Mouse (Mus musculus): ENCODE data around the gene Lrmda. TPM values are rescaled to one million over a fixed set of nuclear protein-coding genes. Genes with fewer than 3 reads are reported as not detected.
A peak's percentile ranks its signal among the peaks of the same experiment; 100 is the strongest.
"Not testable (repeated sequence)": the region's sequence is repeated elsewhere in the genome, so short reads cannot be mapped to it uniquely, and the experiment has no call there.

Gene Lrmda
- total RNA-seq, 1 experiment from 2014 or later = 4.2 TPM

DNA sequence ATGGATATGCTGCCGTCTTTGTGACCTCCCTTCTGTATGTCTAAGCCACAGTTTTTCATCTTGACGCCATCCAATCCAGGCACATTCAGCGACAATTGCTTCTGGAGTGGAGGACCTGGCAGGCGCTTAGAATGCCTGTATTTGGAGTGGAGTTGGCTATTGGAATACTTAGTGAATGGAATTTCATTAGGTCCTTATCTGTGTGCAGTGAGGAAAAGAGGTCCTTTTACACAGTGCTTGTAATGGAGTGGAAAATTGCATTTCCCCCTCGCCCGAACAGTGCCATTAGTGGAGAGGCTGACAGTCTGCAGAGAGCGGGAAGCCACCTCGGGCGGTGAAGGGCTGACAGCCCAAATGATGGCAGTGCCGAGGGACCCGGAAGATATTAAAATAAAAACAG is 719.1 kb downstream of the Lrmda start:
- no peak for DNase-seq

DNA sequence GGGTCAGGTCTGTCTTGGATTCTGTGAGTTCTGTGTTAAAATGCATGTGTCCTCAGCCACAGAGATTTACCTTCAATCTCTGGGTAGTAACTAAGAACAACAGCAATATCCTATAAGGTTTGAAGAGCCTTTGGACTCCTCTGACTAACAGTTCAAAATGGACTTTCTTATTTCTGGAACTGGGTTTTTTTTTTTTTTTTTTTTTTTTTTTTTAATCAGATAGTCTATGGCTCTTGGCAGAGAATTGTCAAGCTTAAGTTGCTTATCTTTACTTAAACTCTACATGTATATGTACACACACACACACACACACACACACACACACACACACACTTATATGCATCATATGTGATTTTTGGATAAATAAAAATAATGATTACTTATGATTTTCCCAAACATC is 723.0 kb downstream of the Lrmda start:
- no peak for DNase-seq

DNA sequence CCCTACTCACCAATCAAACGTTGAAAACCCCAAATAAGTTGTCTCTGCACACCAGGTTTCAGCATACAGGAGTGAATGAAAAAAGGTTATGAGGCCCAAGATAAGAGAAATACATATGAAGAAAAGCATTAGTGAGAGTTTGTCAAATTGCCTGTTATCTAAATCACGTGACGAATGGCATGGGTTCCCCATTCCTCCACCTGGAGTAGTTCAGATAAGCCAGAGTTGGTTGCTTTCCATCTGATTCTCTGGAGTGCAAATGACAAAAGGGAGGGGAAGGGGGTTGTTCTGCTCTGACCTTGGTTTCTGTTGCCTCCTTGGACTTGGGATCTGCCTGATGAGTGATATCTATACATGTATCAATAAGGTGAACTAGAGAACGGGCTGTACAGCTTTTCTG is 723.8 kb downstream of the Lrmda start:
- no peak for DNase-seq

DNA sequence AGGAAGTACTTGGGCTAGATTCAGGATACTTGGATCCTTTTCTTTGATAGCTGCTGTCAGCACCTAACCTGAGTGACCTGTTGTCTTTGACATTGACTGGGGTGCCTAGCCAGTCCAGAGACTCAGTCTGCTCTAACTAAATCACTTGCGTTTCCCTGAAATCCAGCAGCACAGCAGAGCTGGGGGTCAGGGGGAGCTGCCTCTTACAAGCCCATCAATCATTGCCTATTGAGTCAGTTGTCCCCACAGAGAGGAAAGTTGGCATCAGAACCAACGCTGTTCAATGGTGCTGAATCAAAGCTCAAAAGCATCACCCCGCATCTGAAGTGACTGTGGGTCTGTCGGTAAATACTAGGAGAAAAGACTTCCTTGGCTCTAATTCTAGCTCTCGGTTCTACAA is 725.2 kb downstream of the Lrmda start:
- DNase-seq = no peak

DNA sequence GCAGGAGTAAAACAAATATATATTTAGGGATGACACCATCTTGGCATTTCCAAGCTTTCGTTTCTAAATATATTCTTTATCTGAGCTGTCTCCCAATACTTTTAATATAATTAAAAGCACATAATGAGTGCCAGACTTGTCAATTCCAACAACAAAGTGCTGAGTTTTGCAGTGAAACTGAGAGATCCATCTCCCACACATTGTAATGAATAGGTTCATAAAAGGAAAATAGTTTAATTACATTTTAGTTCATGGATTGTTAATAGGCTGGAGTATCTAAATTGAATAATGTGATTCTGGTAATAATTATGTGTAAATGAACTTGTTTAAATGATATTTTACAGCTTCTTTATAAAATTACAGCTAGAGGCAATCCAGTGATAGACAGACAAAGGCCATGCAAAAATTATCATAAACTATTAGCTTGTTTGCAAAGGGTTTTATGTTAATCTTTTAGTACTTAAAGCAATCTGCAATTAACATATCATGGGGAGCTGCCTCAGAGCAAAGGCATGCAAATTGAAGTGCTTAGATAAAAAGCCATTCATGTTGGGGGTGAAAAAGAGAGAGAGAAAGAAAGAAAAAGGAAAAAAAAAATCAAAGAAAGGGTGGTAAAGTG is 725.9 kb downstream of the Lrmda start:
- no peak for DNase-seq

DNA sequence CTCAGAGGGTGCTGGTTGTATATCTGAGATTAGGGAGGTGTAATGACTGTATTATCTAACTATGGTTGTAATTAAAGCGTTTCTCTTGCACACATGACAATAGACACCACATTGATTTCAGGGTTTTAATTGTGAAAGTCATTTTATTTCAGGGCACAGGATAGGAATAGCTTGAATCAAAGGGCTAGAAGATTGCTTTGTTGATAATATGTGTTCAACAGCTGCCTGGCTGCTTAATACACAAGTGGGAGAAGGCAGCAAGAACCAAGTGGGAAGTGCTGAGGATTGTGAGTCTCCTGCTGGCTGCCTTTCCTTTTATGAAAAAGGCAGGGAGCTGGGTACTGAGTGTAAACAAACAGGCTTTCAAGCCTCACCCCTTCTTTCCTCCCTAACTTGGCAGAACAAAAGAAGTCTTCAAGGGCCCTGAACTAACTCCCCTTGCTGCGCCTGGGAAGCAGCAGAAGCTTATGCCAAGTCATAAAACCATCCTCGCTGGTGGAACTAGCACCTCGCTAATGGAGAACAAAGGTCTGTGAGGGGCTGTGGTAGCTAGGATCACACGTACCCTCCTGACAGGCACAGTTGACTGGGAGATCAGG is 726.5 kb downstream of the Lrmda start:
- no peak for DNase-seq

DNA sequence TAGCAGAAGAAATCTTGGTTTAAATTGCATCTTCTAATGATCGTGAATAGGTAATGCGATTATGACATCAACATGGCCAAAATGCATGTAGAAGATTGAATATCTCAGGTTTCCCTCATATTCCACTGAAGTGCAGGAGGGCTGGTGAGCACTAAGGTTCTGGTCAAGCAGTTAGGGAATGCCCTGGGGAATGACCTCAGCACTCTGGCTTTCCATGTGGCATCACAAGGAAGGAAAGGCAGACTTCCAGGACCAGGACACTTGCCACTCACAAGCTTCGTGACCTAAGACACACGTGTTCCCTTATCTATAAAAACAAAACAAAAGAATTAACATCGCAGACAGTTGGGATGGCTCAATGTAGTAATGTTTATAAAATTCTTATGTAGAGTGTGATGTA is 728.3 kb downstream of the Lrmda start:
- DNase-seq = no peak

DNA sequence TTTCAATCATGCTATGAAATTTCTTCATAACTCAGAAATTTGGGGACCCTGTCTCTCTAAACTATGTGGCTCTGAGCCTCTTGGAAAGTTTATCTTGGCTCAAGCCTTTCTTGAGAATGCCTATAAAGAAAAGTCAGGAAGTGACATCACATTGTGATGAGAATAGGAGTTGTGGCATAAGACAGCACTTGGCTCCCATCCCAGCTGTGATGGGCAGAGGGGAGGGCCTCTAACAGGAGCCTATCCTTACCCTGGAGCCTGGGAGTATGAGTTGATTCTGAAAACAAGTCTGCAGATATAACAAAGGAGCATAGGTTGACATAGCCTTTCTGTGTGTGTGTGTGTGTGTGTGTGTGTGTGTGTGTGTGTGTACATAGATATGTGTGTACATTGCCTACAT is 730.9 kb downstream of the Lrmda start:
- DNase-seq = peak; percentile 43

DNA sequence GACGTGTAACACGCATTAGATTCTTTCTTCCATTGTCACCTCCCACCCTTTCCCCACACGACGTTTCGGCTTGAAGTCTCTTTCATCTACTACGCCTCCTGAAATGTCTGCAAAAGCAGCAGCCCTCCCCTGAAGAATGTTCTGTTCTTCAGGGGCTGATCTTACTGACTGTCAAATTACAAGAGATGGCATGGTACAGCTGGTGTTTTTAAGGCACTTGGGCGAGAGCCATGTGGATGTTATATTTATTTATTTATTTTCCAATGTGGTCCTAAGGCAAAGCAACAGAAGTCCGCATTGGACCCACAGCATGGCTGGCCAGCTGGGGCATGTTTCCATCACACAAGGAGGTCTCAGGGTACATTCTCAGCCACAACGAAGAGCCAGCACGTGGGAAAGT is 731.8 kb downstream of the Lrmda start:
- DNase-seq = no peak

DNA sequence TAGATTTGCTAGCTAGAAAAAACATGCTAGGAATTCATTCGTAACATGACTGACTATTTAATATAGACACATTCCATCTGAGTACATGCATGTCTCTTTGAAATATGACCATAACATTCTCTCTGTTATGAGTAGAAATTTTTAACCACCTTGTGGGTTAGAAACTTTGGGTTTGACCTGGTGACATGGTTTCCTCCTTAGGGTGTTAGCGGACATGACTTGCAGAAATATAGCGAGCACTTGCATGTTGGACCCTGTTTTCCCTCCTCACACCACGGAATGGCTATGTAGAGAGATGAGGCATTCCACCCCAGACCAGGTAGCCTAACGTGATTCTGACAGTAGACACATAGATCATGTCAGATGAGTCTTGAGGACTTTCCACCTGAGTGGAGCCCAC is 735.1 kb downstream of the Lrmda start:
- no peak for DNase-seq

DNA sequence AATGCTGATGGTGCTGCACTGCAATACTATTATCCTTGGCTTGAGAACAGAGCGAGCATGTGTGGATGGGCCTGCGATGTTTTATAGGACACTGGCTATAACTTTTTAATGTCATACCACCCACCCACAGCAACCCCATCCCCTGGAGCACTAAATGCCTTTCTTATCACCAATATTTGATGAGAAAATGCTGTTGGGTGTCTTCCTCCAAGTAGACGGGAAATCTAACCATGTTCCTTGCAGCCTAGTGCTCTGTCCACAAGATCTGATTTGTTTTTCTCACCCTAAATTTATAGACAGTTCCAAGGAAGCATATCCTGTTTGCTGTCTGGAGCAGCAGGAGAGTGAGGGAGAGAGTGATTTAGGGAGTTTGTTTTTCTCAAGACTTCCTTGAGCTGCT is 738.0 kb downstream of the Lrmda start:
- no peak for DNase-seq

DNA sequence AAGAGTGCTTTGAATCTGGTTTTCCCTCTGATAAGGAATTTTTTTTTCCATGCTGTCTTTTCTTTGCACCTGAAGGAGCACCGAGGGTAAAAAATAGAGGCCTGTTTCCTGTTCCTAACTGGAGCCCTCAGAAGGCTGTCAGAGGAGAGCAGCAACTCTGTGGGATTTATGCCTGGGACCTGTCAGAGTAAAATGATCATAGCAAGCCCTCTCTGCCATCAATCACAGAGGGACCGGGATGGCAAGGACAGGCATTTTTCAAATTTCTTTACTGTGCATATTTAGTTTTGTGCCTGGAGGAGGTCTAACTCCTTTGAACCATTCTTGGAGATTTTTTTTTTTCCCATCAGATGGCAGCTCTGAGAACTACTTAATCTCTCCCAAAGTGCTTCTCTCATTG is 739.7 kb downstream of the Lrmda start:
- DNase-seq = peak; percentile 22

DNA sequence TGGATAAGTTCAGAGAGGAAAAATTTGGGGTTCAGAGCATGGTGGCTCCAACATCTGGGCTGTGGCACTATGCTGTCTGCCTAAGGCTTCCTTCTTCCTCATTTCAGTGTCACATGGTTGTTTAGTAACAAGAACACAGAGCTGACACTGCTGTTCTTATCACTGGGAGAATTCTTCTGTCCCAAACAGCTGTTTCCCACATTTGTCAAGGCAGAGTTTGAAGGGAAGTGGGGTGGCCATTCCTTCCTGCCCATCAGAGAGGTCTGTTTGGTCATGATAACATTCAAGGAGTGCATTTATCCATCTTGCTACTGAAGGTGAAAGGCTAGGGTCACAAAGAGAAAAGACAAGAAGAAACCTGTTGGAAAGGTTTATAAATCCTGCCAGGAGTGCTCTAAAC is 740.2 kb downstream of the Lrmda start:
- DNase-seq = peak; percentile 24

DNA sequence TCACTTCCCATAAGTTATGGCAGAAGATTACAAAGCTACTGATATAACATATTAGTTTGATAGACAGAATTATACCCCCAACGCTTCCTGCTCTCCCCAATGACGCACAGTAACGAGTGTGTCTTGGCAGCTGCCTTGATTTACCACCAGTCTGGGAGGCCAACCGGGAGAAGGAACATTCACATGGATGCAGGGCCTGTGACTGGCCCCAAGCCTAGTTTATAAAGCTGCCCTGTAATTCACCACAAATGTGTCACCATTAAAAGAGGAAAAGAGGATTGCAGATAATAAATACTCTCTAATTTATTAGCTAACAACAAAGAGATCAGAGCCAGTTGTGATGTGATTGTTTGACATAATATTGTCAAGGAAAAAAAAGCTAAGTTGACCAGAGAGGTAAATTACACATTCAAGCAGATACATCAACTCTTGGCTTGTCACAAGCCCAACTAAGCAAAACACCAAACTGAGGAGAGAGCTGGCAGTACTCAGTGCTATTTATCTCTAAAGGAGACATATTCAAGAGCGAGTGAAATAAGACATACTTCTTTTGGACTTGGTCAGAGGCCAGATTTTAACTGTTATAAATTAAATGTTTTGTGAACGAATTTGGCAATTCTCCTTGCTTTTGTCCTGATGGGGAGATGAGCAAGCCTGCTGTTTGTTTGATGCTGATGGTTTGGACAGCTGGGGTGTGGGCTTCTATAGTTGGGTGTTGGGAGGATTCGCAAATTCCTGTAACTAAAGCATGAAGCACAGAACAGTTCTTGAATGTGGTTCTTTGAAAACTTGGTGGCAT is 740.9 kb downstream of the Lrmda start:
- peak; percentile 75 for DNase-seq

DNA sequence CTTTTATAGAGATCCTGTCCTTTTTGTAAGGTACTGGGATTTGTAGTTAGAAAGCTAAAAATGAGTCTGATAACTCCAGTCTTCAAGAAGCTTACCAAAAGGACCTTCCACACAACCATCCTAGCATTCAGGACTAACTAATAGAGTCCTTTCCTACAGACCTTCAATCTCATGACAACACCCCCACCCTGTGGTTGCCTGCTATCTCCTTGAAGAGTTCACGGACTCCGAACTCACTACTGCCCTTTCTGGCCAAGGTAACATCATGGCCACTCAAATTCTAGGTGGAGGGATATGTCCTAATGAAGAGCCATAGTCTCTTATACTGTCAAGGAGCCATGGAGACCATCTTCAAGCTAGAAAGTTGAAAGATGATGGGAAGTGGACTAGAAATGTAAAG is 762.2 kb downstream of the Lrmda start:
- peak; percentile 27 for DNase-seq

DNA sequence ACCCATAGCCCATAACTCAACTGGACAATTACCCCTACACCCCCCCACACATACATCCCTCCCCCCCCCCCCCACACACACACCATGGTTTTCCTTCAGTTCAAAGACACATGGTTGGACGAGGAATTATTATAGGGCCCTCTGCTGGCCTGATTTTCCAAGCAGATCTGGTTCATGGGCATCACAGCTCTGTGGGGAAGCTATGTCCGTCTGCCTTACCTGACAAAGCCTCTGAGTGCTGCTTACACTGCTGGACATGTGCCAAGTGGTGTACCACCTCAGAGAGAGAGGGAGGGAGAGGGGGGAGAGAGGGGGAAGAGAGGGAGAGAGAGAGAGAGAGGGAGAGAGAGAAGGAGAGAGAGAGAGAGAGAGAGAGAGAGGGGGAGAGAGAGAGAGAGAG is 762.9 kb downstream of the Lrmda start:
- no peak for DNase-seq

DNA sequence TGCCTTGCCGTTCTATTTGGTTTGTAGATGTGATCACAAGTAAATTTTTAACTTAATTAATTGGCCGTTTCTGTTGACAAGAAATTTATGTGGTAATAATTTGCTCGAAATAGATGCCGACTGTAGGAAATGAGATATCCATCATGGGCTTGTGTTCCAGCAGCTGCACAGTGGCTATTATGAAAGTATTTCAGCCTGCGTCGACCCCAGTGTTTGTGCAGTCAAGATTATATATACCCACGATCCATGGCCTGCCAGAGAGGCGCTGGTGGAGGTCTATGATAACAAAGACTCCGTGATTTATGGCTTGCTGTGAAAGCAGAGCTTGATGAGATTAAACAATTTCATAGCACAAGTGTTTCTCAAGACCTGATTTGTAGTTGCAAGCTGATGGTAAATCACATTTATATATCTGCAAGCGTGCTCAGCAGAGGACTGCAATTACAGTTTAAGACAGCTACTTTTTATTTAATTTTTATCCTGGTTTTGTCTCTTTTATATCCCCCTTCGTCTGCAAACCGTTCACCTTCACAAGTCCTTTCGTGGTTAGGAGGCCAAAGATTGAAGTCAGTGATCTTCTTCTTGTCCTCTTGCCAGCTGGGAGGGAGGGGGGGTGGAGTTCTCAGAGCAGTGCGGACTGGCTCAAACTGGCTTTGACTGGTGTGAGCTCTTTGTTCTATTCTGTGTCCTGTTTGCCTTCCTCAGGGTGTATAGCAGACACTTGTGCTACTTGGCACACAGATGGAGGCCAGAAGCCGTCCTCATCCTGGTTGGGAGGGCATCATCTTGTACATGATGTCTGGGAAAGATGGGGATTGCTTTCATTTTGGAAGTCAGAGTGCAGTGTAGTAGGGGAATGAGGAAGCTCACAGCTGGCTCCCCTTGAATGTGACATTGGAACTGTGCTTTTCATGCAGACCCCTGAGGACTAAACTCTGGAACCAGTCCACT is 764.0 kb downstream of the Lrmda start:
- DNase-seq = peak; percentile 14

DNA sequence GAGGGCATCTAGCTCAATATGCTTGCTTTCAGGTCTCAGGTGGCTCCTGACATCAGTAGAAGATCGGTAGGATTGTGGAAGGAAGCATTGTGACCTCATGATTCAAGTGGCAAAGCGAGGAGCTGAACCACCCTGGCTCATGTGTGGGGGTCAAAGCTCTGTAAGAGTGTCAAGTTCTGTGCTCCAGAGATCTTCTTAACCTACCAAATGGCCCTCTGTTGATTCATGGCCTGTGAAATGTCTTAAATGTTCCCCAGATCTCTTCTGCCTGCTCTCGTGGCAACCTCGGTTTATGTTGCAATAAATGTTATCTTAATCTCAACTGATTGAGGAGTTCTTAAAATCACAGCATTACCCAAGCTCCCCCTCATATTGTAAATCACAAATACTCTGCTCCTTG is 780.5 kb downstream of the Lrmda start:
- no peak for DNase-seq

DNA sequence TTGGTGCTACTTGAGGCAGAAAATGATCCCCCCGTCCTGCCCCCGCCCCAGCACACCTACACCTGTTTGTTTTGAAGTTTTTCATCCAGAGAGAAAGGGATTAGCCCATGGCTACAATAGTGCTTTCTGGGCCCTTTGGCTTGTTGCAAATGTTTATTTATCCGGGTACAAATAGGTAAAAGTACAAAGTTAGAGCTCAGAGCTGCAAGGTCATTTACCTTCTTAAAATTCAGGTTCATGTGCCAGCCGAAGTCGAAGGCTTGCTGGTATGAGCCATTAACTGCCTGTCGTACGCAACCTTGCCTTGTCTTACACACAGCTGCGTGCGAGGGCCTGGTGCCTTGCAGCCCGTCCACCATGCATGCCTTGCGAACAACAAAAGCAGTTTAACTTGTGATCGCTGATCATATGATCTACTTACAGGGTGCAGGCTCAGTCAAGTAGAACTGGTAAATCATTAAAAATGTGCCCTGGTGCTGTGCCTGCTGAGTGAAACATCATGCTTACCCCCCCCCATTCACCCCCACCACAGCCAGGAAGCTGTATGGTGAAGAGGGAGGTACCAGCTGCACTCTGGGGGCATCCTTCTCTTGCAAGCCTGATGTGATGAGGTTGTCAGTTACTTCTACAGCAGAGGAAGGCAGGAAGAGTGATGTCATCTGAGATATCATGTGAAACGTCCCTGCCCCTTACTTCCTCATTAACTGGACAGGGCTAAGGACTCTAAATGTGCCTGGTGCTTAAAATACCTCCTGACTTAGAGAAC is 781.5 kb downstream of the Lrmda start:
- DNase-seq = no peak

DNA sequence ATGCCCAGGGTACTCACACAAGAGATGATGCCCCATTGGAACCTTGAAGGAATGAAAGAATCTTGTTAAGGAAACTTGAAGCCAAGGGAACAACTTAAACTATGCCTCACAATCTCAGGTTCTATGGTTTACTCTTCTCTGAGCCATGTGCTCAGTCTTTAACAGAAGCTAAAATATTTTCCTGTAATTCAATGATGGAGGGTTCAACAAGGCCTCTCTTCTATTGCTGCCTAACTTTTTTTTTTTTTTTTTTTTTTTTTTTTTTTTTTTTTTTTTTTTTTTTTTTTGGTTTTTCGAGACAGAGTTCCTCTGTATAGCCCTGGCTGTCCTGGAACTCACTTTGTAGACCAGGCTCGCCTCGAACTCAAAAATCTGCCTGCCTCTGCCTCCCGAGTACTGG is 782.2 kb downstream of the Lrmda start:
- DNase-seq = not testable (repeated sequence)

DNA sequence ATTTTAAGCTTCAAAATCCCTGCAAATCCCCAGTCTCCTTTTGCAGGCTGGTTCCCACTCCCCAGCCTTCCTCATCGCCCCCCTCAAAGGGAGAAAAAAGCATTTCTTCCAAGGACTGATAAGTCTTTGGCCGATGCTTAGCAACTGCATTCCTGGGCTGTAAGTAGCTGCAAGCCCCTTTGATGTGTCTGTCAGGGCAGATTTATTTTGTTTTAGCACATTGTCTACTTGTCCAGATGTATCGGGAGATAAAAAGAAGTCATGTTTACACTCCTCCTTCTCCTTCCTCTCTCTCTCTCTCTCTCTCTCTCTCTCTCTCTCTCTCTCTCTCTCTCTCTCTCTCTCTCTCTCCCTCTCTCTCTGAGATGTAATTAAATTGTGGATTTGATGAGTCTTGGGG is 787.8 kb downstream of the Lrmda start:
- peak; percentile 37 for DNase-seq
